26 mouse cellular contexts compared by ENCODE assay signal in genomic region chr8:61355503-61355902, GRCm38 (mm10).
DNase-seq lines count a peak whose midpoint lies in the region; ATAC-seq lines count a peak whose summit lies in the region.
"Had no signal": no experiment of that assay in that cellular context is flagged by ENCODE, and none has a peak within 500 bp of the region (broad histone marks: within the 10 kb centered on the region; RNA-seq: fewer than 3 reads in every experiment).

No protein-coding gene starts in this region.

- no peak overlapping the region for H3K9ac ChIP-seq in kidney, embryonic 16.5 days (replicated peaks; ENCODE audit: low read length)
- H3K9ac ChIP-seq: embryonic facial prominence, embryonic 15.5 days; heart, embryonic 13.5 days; liver, embryonic 15.5 days; lung, embryonic 14.5 days had no signal

- H3K36me3 ChIP-seq in heart, embryonic 10.5 days: no peaks in the 10 kb centered on the region
- H3K36me3 ChIP-seq in kidney, embryonic 16.5 days (ENCODE audit: insufficient read depth, low read length): peaks cover 2% of the 10 kb centered on the region; the same call in 1 of the 2 replicates
- H3K36me3 ChIP-seq: embryonic facial prominence, embryonic 15.5 days; heart, embryonic 13.5 days; liver, embryonic 15.5 days had no signal

- no peak overlapping the region for H3K4me3 ChIP-seq in heart, embryonic 10.5 days
- H3K4me3 ChIP-seq in kidney, embryonic 16.5 days (ENCODE audit: low read length): no peak overlapping the region
- H3K4me3 ChIP-seq: embryonic facial prominence, embryonic 15.5 days; heart, embryonic 13.5 days; hindbrain, embryonic 10.5 days; liver, embryonic 15.5 days had no signal

- H3K4me2 ChIP-seq in kidney, embryonic 16.5 days (replicated peaks; ENCODE audit: low read depth, low read length): no peak overlapping the region
- H3K4me2 ChIP-seq: embryonic facial prominence, embryonic 15.5 days; heart, embryonic 13.5 days; liver, embryonic 15.5 days; lung, embryonic 14.5 days had no signal

- H3K27ac ChIP-seq in heart, embryonic 10.5 days: no peak overlapping the region
- H3K27ac ChIP-seq in kidney, embryonic 16.5 days (ENCODE audit: low read length): 0 out of 2 replicates have a peak overlapping the region, but pooled peaks have one; percentile 1
- H3K27ac ChIP-seq: embryonic facial prominence, embryonic 15.5 days; heart, embryonic 13.5 days; hindbrain, embryonic 10.5 days; liver, embryonic 15.5 days had no signal

- H3K4me1 ChIP-seq in heart, embryonic 10.5 days: peaks cover 43% of the 10 kb centered on the region
- H3K4me1 ChIP-seq in kidney, embryonic 16.5 days (ENCODE audit: insufficient read depth, low read length): peaks cover 23% of the 10 kb centered on the region
- H3K4me1 ChIP-seq: liver, embryonic 15.5 days had no signal

- H3K9me3 ChIP-seq in heart, embryonic 10.5 days: no peaks in the 10 kb centered on the region
- no peaks in the 10 kb centered on the region for H3K9me3 ChIP-seq in kidney, embryonic 16.5 days (ENCODE audit: low read length)
- H3K9me3 ChIP-seq: embryonic facial prominence, embryonic 15.5 days; heart, embryonic 13.5 days; hindbrain, embryonic 10.5 days; liver, embryonic 15.5 days had no signal

- ATAC-seq in kidney, embryonic 16.5 days (ENCODE audit: low FRiP score, low TSS enrichment): no peak
- ATAC-seq: forebrain, embryonic 16.5 days; intestine, postnatal 0 days; midbrain, embryonic 16.5 days had no signal

- no peaks in the 10 kb centered on the region for H3K27me3 ChIP-seq in heart, embryonic 10.5 days (ENCODE audit: insufficient read depth, poor library complexity, severe bottlenecking)
- H3K27me3 ChIP-seq in kidney, embryonic 16.5 days (ENCODE audit: insufficient read depth, low read length): no peaks in the 10 kb centered on the region
- H3K27me3 ChIP-seq: embryonic facial prominence, embryonic 15.5 days; heart, embryonic 13.5 days; liver, embryonic 15.5 days had no signal

- DNase-seq in heart, adult 11 months: peak; percentile 53
- DNase-seq in heart, embryonic 10.5 days (ENCODE audit: low spot score): no peak
- DNase-seq in kidney, postnatal 14 days: no peak
- DNase-seq in 3T3-L1 (ENCODE audit: low read depth, low spot score) (peak; percentile 36), adipocyte (ENCODE audit: low spot score) (peak; percentile 56)
- DNase-seq in adrenal gland, adult 2 months: no peak
- no peak for DNase-seq in c-Kit-positive CD71-positive TER-119-positive erythroid progenitor cells, embryonic 14.5 days (ENCODE audit: low spot score)
- DNase-seq: adrenal gland, postnatal 14 days; B cell, adult 2 months; cerebellum, adult 18-20 months; cerebellum, postnatal 10 days; heart, postnatal 10 days; kidney, adult 9 months; kidney, postnatal 25 days; left cerebral cortex, postnatal 4 days; lung, embryonic 14.5 days; lung, postnatal 14 days; thymus, postnatal 4 days had no signal

- WGBS in heart, embryonic 10.5 days: 78% methylated on average over 5 of the region's 5 CpGs
- WGBS in kidney, embryonic 16.5 days: 65% methylated on average over 5 of the region's 5 CpGs

Comparison
In these comparisons a context has a peak if more than half of its experiments do, and no peak if none do; other contexts are left out.
1. DNase-seq: peak in heart, adult 11 months (single experiment), 3T3-L1 (single experiment) and adipocyte (single experiment); none in heart, embryonic 10.5 days (single experiment), kidney, postnatal 14 days (single experiment), adrenal gland, adult 2 months (single experiment) and c-Kit-positive CD71-positive TER-119-positive erythroid progenitor cells, embryonic 14.5 days (single experiment).